Mouse (Mus musculus) WW6 (cell line): ENCODE measurements around the gene Gtpbp2.

Experiments
- DNase-seq: peaks from one replicate; pipeline ENCODE4 v3.0.0-alpha.2; 2013; ENCODE audit warnings: low read depth, low spot score

The Gtpbp2 gene

GRCm38 (mm10) chr17:46203078-46203477, 42.2 kb downstream of the Gtpbp2 start:
- DNase-seq, result peak; percentile 1

- DNase-seq, result no peak
Measured at GRCm38 (mm10) chr17:46206676-46207075, 45.8 kb downstream of the Gtpbp2 start.

GRCm38 (mm10) chr17:46210550-46210949, 49.7 kb downstream of the Gtpbp2 start:
- no peak for DNase-seq
